Mouse (Mus musculus) intestine, embryonic 16.5 days (tissue): ENCODE data around the gene Add3. TPM values are rescaled to one million over a fixed set of nuclear protein-coding genes. Genes with fewer than 3 reads are reported as not detected.

ENCODE experiments used
- ATAC-seq: fragments of 200-750 bp; cut with Nextera tagmentation; 2 replicates; pipeline ENCODE4 v1.8.0; 2017; ENCODE audit warnings: moderate TSS enrichment, moderate library complexity
- H3K27ac ChIP-seq: fragments of 300-500 bp; sonication (generic); 2 replicates; pipeline ENCODE4 v1.5.1; 2014; ENCODE audit warnings: mild to moderate bottlenecking, low read length
- H3K27me3 ChIP-seq: fragments of 300-500 bp; sonication (generic); replicated peaks from 2 replicates; pipeline ENCODE4 v1.6.1; 2014; ENCODE audit warnings: low read length, control low read depth, mixed read lengths; ENCODE audit not compliant: control insufficient read depth, insufficient read depth
- H3K36me3 ChIP-seq: fragments of 300-500 bp; sonication (generic); 2 replicates; pipeline ENCODE4 v1.6.1; 2014; ENCODE audit warnings: low read length, control low read depth; ENCODE audit not compliant: control insufficient read depth, insufficient read depth
- H3K4me1 ChIP-seq: fragments of 300-500 bp; sonication (generic); 2 replicates; pipeline ENCODE4 v1.6.1; 2014; ENCODE audit warnings: low read length, control low read depth, mixed read lengths; ENCODE audit not compliant: control insufficient read depth, insufficient read depth
- H3K4me2 ChIP-seq: fragments of 300-500 bp; sonication (generic); 2 replicates; pipeline ENCODE4 v1.6.1; 2014; ENCODE audit warnings: low read depth, low read length, control low read depth
- H3K4me3 ChIP-seq: fragments of 300-500 bp; sonication (generic); 2 replicates; pipeline ENCODE4 v1.5.1; 2014; ENCODE audit warnings: mild to moderate bottlenecking, low read length
- H3K9ac ChIP-seq: fragments of 300-500 bp; sonication (generic); 2 replicates; pipeline ENCODE4 v1.6.1; 2014; ENCODE audit warnings: low read depth, low read length
- H3K9me3 ChIP-seq: fragments of 300-500 bp; sonication (generic); 2 replicates; pipeline ENCODE4 v1.6.1; 2016; ENCODE audit warnings: low read length, control low read depth; ENCODE audit not compliant: control insufficient read depth
- WGBS: fragments of 180-500 bp; shearing (Covaris S2); extraction: QIAGEN DNeasy Blood & Tissue Kit; methylation state at CpG from one replicate; pipeline ENCODE4 v1.1.7; 2014; 5-methylcytosine and 5-hydroxymethylcytosine counted together
- polyA plus RNA-seq: library from polyadenylated mRNA; unstranded; fragments of >200 nt; fragmentation: Nextera tagmentation; extraction: Ambion mirVana; gene quantifications from 2 replicates; pipeline ENCODE4 v1.2.1, GENCODE M21; 2015

Add3 gene
- polyA plus RNA-seq, 1 experiment from 2014 or later: 120 TPM

DNA sequence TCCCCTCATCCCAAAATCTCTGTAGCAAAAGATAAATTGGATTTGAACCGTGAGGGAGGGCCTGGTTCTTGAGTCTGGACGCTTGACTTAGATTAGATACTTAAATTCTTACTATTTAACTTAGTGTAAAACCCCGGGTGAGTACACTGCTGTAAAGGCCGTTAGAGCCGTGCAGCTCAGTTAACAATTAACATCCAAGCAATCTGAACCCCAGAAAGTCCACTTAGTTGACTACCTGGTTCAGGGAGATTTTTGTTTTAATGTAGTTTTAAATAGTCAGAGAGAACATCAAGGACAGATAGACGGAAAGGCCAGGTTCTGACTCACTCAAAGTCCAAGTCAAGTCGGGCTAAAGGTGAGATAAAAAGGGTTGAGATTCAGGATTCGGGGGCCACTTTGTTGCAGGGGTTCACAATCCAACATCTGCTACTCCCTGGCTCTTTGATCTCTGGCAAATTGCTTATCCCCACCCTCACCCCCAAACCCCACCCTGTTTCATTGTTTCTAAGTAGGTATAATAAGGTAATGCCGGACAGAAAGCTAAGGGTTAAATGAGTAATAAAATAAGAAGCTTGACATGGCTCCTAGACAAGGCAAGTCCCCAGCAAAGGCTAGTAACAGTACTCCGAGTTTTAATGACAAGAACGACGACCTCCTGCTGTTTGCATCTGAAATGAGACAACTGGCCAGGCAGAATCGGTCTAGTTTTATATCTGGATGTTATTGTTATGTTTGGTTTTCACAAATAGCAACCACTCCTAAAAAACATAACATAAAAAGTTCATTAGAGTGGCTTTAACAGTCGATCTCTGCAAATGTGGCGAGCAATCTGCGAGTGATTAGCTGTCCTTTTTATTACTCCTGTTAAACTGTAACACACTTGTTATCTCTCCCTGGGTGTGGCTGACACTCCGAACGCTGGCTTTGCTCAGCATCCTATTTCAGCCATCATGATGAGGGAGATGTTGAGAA, 12.6 kb upstream of the Add3 start:
- Histone ChIP-seq H3K9me3 (no peaks in the 10 kb centered on the region), H3K9ac (no peak overlapping the region), H3K27ac (peak overlapping the region; percentile 83), H3K4me1 (peaks cover 15% of the 10 kb centered on the region), H3K4me3 (no peak overlapping the region), H3K27me3 (no peaks in the 10 kb centered on the region), H3K4me2 (peak overlapping the region; percentile 37), H3K36me3 (no peaks in the 10 kb centered on the region)
- WGBS: 32% methylated on average over 18 of the region's 18 CpGs
- peak; percentile 82 for ATAC-seq

DNA sequence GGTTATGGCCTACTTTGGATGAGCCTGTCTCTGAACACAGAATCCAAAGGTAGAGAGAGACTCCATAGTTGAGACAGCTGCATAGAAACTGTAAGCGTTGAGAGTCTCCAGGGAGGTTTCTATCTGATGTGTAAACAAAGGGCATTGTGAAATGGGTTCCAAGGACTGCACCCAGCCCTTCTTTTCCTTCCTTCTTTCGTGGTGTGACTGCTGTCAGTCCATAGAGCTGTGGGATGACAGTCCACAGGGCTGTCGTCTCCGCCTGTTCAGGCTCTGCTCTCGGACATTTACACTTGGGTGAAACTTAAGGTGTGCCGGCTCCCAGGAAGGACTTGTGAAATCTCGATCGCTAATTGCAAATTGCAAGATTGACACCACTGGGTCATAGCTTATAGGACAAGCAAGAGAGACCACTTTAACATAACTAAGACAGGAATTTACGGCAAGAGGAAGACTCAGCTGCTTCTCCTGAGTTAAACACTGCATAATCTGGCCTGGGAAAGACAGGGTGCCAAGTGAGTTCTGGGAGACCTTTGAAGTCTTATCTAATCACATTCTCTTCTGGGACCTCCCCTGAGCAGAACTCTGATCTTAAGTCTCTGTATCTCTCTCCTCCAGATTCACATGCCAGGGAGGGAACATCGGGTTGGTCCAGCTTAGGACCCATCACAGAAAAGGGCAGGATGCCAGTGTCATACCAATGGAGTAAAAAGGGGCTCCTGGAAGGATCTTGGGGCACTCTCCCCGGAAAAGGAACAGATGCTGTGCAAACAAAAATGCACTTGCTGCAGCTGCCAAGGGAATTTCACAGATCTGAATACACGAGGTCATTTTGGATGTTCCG, 11.5 kb upstream of the Add3 start:
- H3K4me2 ChIP-seq: peak overlapping the region; percentile 37
- H3K4me1 ChIP-seq: peaks cover 15% of the 10 kb centered on the region
- peak overlapping the region; percentile 83 for H3K27ac ChIP-seq
- H3K9me3 ChIP-seq: no peaks in the 10 kb centered on the region
- peak overlapping the region; percentile 5; the same call in 1 of the 2 replicates for H3K4me3 ChIP-seq
- WGBS: 31% methylated on average over 13 of the region's 13 CpGs
- peak; percentile 64 for ATAC-seq
- no peaks in the 10 kb centered on the region for H3K27me3 ChIP-seq
- H3K36me3 ChIP-seq: no peaks in the 10 kb centered on the region
- H3K9ac ChIP-seq: no peak overlapping the region

DNA sequence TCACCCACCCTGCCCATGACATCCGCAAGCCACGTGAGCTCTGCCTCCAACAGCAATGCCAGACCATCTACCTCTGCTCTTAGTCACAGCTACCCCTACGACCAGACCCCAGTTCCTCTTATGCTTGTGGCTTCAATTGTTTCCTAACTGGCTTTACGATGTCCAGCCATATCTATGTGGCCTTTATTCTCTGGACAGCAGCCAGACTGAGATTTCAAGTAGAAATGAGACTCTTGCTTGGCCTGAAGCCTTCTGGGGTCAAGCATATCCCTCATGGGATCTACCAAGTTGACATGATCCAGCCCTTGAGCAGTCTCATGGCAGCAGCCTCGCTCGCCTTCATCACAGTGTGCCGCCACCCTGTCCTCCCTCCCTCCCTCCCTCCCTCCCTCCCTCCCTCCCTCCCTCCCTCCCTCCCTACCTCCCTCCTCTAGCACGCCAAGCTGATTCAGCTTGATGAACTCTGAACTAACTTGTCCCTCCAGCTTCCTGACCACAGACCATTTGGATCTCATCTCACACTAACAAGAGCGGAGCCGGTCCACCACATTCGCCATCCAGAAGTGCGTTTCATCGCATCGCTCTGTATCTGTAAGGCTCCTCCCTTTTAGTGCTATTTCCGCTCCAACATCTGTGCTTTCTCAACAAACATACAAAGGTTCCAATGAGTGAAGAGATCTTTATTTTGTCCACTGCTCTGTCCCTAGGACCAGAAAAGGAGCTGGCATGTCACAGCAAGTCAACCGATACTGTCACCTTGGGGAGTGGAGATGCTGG, 9.7 kb upstream of the Add3 start:
- H3K27ac ChIP-seq: no peak overlapping the region
- H3K4me3 ChIP-seq: no peak overlapping the region
- no peaks in the 10 kb centered on the region for H3K27me3 ChIP-seq
- no peak overlapping the region for H3K4me2 ChIP-seq
- ATAC-seq: no peak
- no peak overlapping the region for H3K9ac ChIP-seq
- 81% methylated on average over 15 of the region's 16 CpGs for WGBS
- H3K4me1 ChIP-seq: peaks cover 15% of the 10 kb centered on the region
- no peaks in the 10 kb centered on the region for H3K9me3 ChIP-seq
- H3K36me3 ChIP-seq: no peaks in the 10 kb centered on the region

DNA sequence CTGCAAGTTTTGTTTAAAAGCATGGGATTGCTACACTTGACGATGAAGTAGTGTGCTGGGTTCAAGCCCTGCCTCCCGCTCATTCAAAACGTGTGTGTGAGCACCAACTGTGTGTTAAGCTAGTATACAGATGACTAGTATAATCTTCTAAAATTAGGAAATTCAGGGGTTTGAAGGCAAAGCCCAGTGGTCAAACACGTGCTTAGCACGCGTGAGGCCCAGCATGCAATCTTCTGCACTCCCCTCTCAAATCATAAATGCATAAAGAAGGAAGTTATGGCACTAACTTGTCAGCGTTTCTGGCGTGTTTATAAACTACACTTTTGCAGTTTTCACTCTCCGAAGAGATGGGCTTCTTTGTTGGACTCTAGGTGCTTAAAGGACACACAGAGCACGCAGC, 7.8 kb upstream of the Add3 start:
- 79% methylated on average over 10 of the region's 10 CpGs for WGBS
- Histone ChIP-seq H3K9ac (no peak overlapping the region), H3K4me1 (peaks cover 17% of the 10 kb centered on the region), H3K4me3 (no peak overlapping the region), H3K9me3 (no peaks in the 10 kb centered on the region), H3K4me2 (no peak overlapping the region), H3K27ac (no peak overlapping the region), H3K36me3 (no peaks in the 10 kb centered on the region), H3K27me3 (no peaks in the 10 kb centered on the region)
- no peak for ATAC-seq

DNA sequence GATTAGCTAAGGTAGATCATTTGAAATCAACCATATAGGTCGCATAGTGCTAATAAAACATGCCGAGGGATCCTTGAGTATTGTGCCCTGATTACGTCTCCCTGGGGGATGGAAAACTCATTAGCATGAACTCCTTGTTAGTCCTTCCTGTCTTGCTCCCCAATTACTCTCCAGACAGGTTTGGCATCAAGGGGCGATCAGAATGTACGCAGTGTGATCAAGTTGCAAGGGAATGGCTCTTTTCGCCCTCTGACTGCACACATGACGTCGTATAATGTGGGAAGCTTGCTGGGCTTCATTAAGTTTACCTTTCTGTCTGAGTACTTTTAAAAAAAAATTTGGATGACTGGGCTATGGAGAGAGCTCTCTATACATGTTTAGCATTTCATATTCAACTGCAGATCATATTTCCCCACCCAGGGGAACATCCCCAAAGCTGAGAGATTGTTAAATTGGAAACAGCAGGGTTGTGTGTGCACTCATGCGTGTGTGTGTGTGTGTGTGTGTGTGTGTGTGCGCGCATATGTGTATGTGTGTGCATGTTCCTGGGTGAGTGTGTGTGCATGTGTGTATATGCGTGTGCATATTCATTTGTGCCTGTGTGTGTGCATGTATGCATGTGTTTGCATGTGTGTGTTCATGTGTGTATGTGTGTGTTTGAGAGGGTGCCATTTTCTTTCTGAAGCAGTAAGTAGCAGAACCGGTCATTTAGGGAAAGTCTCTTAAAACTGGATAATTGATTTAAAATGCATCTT, 3.7 kb upstream of the Add3 start:
- H3K4me1 ChIP-seq: peaks cover 5% of the 10 kb centered on the region
- ATAC-seq: no peak
- WGBS: 71% methylated on average over 13 of the region's 13 CpGs
- H3K27me3 ChIP-seq: no peaks in the 10 kb centered on the region
- H3K4me3 ChIP-seq: no peak overlapping the region
- no peaks in the 10 kb centered on the region for H3K9me3 ChIP-seq
- H3K27ac ChIP-seq: no peak overlapping the region
- no peak overlapping the region for H3K4me2 ChIP-seq
- H3K36me3 ChIP-seq: no peaks in the 10 kb centered on the region
- no peak overlapping the region for H3K9ac ChIP-seq

DNA sequence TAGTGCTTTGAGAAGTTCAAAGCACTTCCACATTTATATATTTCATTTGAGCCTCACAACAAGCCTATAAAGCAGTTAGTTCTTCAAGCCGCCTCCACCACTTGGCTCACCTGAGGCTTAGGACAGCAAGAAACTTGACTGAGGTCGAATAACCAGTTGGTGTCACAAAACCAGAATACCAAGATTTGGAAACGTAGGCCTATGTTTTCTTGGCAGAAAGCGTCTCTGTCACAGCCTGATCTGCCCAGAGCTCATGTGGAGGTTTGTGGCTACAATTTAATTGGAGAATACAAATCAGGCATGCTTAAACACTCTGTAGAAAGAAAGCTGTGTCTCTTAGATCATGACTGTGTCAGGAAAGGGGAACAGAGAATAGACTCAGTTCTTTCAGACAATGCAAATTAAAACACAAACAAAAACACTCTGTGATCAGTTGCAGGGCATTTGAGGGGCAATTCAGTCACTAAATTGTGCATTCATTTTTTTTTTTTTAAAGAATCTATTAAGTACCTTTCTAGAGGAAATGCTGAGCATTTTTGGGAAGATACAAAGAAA, 3.0 kb upstream of the Add3 start:
- no peaks in the 10 kb centered on the region for H3K9me3 ChIP-seq
- H3K9ac ChIP-seq: no peak overlapping the region
- no peak overlapping the region for H3K4me2 ChIP-seq
- no peak overlapping the region for H3K27ac ChIP-seq
- H3K36me3 ChIP-seq: no peaks in the 10 kb centered on the region
- no peak for ATAC-seq
- H3K27me3 ChIP-seq: no peaks in the 10 kb centered on the region
- peaks cover 7% of the 10 kb centered on the region for H3K4me1 ChIP-seq
- H3K4me3 ChIP-seq: no peak overlapping the region
- 79% methylated on average over 4 of the region's 4 CpGs for WGBS

DNA sequence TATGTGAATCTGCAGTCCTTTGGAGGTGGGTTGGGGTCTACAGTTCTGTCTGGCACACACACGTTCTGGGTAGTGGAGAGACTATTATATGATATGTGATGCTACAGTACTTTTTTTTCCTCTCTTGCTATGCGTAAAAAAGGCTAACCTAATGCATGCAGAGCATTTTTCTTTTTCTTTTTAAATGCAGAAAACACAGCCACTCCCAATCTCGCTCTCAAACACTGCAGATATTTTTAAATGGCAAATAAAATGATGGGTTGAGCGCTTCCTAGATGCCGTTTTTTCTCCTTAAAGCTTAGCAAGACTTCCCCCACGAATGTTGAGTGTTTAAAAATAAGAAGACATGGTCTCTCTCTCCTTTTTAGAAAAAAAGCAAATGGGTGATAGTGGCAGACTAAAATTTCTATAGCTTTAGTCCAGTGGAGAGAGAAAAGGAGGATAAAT, 584 bp downstream of the Add3 start:
- Histone ChIP-seq H3K4me1 (peaks cover 18% of the 10 kb centered on the region), H3K4me3 (peak overlapping the region; percentile 57), H3K27ac (peak overlapping the region; percentile 92), H3K27me3 (no peaks in the 10 kb centered on the region), H3K4me2 (peak overlapping the region; percentile 84), H3K9ac (peak overlapping the region; percentile 81), H3K36me3 (no peaks in the 10 kb centered on the region), H3K9me3 (no peaks in the 10 kb centered on the region)
- WGBS: 8% methylated on average over 6 of the region's 6 CpGs
- ATAC-seq: no peak

DNA sequence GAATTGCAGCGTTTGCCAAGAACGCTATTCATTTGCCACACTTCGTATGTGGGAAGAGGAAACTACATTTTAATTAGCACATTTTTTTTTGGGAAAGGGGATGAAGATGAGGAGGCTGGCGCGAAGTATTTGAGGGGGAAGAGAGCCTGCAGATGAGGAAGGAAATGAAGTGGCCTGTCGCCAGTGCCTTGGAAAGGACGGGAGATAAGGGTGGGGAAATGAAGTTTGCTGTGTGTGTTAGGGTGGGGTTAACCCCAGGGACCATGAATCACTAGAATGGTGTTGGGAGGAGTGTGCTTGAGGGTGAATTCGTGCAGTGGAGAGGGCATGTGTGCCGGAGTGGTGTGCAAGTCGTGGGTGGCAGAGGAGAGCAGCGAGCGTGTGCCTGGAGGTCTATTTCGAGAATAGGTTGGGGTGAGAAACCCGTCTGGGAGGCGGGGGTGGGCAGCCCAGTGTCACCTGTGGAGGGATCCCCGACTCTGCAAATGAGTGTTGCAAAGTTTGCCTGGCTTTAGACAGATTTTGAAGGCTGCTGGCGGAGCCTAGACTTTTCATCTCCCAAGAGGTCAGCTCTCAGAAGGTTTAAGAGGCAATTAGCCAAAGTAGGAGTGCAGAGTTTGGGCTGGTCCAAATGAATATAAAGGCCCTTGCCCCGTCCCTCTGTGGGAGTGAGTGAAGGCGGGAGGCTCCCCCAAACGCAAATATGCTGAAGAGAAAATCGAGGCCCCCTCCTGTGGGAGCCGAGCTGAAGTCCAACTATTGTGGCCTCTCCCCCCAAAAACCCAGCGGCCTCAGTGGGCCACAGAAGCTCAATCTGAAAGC, 1.2 kb downstream of the Add3 start:
- no peaks in the 10 kb centered on the region for H3K9me3 ChIP-seq
- H3K27me3 ChIP-seq: no peaks in the 10 kb centered on the region
- no peaks in the 10 kb centered on the region for H3K36me3 ChIP-seq
- H3K27ac ChIP-seq: peak overlapping the region; percentile 92
- 3% methylated on average over 23 of the region's 23 CpGs for WGBS
- peak overlapping the region; percentile 81 for H3K9ac ChIP-seq
- H3K4me3 ChIP-seq: peak overlapping the region; percentile 57
- peak; percentile 14; the same call in 1 of the 2 replicates for ATAC-seq
- peak overlapping the region; percentile 84 for H3K4me2 ChIP-seq
- H3K4me1 ChIP-seq: peaks cover 21% of the 10 kb centered on the region
